Mouse (Mus musculus): ENCODE measurements around the gene Gm44790.
A peak's percentile ranks its signal among the peaks of the same experiment; 100 is the strongest.
"Not testable (repeated sequence)": the region's sequence is repeated elsewhere in the genome, so short reads cannot be mapped to it uniquely, and the experiment has no call there.

Gm44790 gene

DNA sequence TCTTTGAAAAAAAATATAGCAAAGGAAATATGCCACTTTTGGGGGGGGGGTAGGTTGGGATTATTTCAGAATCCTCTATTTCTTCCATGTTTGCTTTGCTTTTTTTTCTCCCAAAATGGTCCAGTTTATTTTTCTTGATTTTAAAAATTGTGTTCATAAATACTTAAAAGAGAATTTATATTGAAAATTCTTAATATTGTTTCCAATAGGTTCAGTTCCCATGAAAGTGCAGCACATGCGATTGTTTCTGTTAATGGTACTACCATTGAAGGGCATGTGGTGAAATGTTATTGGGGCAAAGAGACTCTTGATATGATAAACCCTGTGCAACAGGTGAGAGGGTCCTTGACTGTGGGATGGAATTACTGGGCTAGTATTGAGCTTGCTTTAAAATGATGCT lies at the start of gene Gm44790:
Gene Gm44790, plus strand, starts transcription at position 301 of the 400 bp plus-strand sequence.
- no peak for DNase-seq (ENCODE audit: low spot score)

DNA sequence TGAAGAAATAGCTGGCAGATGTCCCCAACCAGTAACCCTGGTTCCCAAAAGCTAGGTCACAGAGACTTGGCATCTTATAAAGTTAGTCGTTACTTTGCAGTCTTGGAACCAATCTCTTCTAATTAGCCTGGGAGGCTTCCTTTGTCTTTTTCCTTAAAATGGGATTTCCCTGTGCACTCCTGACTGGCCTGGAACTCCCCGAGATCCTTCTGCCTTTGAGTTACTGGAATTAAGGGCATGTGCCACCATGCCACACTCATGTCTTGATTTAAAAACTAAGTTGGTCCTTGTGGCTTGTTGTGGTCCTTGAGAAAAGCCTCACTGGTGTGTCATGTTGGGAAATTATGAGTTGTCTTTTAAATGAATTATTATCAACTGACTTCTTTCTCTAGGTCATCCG lies 48.1 kb upstream of the Gm44790 start:
- no peak for DNase-seq (ENCODE audit: low spot score)

DNA sequence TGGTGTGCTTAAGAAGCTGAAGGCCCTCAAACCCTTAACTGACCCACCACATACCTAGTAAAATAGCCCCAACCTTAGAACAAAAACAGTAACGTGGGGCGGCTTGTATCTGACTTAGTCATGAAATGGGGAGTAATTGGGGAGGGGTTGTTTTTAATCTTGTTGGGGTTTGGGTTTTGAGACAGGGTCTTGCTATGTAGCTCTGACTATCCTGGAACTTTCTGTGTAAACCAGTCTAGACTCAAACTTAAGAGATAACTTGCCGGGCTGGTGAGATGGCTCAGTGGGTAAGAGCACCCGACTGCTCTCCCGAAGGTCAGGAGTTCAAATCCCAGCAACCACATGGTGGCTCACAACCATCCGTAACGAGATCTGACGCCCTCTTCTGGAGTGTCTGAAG lies 46.3 kb upstream of the Gm44790 start:
- not testable (repeated sequence) for DNase-seq (ENCODE audit: low spot score)

DNA sequence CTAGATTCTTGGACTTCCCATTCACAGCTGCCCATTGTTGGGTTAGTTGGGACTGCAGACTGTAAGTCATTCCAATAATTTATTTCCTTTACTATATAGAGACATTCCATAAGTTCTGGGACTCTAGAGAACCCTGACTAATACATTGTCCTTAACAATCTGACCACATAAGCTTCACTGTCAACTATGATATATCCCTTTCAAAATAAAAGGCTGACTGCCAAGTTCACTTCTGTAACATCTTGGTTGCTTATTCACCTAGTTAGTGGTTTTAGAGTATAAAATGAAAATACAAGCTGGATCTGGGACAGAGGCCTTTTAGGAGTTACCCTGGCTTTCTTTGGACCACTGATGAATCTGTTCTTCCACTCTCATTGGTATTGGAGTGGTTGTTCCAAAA lies 43.9 kb upstream of the Gm44790 start:
- DNase-seq (ENCODE audit: low spot score), result no peak

DNA sequence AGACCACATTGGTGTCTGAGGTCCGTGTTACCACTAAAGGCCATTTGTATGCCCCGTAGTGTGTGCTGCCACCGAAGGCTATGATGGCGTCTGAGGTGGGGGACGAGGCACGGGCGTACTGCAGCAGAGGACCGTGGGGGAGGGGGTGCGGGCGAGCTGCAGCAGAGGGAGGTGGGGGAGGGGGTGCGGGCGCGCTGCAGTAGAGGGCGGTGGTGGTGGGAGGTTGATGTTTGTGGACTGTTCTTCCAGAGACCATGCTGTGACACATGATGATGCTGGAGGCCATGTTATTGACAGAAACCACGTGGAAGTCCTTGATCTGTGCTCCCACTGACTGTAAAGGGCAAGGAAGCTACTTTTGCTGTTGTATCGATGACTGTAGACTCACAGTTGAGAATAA lies 43.1 kb upstream of the Gm44790 start:
- no peak for DNase-seq (ENCODE audit: low spot score)

DNA sequence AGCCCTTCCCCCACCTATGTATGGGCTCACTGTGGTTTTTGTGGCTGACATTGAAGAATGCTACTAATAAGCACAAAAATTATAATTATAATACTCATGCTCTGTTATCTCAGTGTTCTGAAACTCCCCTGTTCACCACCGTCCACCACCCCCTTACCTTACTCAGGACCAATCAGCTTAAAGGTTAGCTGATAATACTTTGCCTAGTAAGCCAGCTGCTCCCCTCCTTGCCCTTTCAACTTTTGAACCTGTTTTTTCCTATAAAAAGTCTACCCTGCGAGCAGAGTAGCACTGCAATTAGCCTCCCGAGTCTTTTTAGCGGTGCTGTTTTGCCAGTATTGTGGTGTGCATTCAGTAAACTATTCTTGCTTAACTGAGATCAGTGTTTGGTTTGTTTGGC lies 41.8 kb upstream of the Gm44790 start:
- no peak for DNase-seq (ENCODE audit: low spot score)

DNA sequence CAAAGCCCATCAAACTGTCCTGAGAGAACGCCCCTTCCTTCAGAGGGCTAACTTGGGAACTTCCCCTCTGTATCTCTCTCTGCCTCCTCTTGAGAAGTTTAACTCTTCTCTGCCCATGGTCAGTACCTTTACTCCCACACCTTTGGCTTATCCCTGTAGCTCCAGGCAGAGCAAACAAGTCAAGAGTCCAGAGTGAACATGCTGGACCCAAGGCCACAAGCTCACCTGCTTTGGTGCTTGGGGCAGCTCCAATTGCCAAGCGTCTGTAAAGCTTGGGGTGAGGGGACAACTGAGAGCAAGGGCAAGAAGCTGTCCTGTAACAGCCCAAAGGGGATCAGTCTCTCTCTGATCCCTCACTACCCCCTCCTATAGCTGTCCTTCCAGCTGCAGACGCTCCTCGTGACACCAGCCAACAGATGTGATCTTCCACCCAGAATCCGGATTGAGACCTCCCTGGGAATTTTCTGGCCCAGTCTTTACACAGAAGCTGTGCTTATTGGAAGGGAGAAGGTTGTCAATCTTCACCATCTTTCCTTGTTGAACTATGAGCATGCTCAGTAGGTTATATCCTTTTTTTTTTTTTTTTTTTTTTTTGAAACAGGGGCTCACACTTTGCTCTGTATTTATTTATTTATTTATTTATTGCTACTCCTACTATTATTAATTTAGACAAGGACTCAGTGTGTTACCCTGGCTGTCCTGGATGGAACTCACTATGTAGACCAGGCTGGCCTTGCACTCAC lies 40.9 kb upstream of the Gm44790 start:
- DNase-seq (ENCODE audit: low spot score), result no peak

DNA sequence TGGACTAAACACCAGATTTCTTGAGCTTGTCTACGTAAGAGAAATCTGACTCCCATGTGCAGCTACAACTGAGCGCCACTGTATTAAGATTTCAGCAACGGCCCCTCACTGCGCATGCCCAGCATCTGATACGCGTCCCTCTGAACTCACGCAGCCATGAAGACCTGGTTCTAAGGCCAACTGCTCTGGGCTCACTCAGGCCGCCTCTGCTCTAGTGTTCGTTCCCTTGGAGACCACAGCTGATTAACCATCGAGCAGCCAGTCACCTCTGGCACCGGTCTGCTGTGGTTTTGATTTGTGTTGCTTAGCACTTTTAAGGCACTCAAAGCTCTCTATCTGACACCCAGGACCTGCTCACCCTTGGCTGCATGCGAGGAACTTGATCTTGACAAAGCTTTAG lies 39.1 kb upstream of the Gm44790 start:
- DNase-seq (ENCODE audit: low spot score), result no peak

DNA sequence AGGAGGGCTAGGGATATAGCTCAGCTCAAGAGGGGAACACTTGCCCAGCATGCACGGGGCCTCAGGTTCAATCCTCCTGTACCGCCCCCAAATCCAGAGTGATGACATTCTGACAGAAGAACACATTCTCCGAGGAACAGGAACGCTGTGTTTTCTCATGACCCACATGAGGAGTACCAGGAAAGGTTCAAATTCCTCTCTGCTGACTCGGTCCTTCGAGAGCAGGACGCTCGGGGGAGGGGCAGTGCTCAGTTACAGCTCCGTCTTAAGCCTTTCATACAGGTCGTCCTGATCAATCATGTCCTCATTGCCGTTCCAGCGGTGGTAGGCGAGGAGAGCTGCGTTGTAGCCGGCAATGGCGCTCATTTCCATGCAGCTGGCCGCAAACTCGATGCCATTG lies 38.0 kb upstream of the Gm44790 start:
- DNase-seq (ENCODE audit: low spot score), result no peak

DNA sequence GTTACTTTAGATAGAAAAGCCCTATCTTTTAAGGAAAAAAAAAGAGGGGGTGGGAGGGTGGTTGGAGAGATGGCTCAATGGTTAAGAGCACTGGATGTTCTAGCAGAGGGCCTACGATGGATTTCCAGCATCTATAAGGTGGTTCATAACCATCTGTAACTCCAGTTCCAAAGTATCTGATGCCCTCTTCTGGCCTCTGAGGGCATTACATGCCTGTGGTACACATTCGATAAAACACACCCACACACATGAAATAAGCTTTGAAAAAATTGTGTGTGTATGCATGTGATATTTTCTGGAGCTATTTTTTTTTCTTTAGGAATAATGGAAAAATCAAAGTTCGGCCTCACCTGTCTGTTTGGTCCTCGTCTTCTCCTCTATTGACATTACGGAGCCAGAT lies 35.1 kb upstream of the Gm44790 start:
- no peak for DNase-seq (ENCODE audit: low spot score)

DNA sequence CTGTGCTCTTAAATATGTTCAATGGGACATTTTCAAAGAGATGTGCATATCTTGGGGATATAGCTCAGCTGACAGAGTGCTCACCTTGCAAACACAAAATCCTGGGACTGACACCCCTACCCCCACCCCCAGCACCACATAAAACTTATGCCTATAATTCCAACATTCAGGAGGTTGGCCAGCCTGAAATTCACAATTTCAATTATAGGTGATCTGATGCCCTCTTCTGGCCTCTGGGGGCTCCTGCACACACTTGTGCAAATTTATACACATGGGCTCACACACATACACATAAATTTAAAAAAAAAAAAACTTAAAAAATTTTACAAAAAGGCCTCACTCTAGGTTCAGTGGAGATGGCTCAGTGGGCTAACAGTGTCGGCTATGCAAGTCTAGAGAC lies 33.3 kb upstream of the Gm44790 start:
- no peak for DNase-seq (ENCODE audit: low spot score)

DNA sequence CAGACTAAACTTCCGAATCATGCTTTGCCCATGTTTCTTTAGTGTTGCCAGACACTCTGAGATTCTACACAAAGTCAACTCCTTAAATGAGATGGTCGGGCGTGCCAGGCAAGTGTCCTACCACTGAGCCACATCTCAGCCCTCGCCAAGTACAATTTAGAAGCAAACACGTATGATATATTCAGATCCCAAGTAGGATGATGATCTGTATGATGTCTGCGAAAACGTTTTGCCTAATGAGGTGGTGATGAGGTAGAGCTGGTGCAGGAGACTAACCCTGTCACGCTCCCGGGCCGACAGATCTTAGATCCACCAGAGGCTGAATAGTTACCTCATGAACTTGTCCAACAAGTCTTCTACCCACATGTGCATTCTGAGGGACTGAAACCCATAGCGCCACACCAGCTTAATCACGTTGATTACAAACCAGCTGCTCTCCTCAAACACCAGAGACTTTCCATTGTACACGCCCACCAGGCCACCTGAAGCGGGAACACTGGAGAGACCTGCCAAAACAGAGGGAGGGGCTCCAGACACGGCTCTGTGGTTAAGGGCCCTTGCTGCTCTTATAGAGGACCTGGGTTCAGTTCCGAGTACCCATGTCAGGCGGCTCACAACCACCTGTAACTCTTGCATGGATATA lies 32.3 kb upstream of the Gm44790 start:
- DNase-seq (ENCODE audit: low spot score), result no peak

DNA sequence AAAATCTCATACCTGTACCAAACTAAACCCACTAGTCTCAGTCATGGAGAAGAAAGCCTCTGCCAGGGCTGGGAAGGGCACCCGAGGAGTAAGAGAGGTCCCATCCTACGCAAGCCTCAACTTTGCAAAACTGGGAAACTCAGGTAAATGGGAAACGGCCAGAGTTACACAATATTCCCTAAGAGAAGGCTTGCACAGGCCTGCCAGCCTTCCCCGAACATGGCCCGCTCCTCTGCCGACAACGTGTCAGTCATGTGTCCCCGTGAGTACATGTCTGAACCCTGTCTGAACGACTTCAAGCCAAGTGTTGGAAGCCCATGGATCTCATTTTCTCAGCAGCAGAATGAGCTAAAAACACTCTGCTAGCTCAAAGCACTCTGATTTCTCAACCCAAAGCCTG lies 31.4 kb upstream of the Gm44790 start:
- DNase-seq (ENCODE audit: low spot score), result no peak

DNA sequence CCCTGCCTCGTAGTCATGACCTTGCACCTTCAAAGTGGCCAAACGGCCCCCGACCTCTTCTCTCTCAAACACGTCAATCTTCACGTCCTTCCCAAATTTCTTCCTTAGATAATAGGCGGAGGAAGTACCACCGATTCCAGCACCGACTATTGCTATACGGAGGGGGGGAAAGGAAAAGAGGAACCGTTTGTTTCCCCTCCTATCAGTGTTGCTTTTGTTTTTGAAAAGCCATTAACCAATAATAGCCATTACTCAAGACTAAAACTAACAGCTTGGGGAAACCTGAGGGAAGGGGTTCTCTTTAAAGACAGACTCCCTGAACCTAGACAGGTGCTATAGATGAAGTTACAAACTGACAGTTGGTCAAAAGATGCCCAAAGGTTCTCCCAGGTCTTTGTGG lies 30.5 kb upstream of the Gm44790 start:
- DNase-seq (ENCODE audit: low spot score), result no peak

DNA sequence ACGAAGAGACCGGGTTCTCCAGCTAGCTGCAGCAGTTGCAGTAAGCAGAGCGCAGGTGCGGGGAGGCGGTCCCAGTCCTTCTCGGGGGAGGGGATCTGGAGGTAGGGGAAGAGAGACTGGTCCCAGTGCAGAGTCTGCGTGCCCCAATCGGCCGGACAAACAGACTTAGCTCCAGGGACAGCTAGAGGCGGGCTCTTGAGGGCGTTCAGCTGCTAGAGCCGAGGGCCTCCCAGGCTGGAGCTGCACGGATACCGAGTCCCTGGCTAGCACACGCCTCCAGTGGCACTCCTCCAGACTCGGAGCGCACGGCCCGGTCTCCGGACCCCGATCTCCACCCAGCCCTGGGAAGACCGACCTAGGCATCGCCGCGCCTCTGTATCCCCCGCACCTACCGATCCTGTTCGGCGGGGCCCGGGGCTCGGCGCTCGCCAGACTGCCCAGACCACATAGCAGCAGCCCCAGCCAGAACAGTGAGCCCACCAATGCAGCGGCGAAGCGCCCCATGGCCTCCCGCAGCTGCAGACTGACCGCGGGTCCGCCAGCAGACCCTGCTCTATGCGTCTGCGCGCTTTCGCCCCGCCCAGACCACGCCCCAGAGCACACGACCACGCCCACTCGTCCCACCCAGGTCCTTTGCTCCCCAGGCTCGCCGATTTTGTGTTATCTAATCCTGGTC lies 29.7 kb upstream of the Gm44790 start, which contains the start of gene Pcyox1:
Gene Pcyox1, minus strand, starts transcription at position 574 of the 676 bp plus-strand sequence.
- DNase-seq (ENCODE audit: low spot score), result peak; percentile 88

DNA sequence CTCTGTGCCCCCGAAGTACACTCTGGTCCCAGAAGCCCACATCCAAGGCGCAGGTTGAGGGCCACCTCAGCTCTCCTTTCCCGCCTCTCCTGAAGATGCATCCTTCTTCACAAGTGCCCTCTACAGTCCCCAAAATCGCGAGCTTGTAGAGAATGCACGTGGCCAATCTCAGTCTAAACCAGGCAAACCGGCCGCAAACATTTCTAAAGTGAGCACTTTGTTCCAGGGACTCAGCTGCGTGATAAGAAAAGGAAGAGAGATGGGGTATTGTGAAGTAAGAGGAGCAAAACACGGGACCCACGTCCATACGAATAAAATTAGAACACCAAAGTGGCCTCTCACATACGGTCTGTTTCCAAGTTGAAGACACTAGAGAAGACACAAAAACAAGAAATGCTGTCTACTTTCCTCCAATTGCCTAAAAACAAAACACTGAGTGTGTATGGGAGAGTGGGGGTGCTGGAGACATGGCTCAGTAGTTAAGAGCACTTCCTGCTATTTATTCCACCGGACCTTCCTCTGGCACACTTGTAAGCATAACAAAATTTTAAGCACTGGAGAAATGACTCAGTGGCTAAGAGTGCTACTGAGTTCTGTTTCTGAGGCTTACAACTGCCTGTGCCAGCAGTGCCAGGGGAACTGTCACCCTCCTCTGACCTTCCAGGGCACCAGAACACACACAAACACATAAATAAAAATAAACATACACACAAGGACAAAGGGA lies 29.0 kb upstream of the Gm44790 start:
- DNase-seq (ENCODE audit: low spot score), result no peak

DNA sequence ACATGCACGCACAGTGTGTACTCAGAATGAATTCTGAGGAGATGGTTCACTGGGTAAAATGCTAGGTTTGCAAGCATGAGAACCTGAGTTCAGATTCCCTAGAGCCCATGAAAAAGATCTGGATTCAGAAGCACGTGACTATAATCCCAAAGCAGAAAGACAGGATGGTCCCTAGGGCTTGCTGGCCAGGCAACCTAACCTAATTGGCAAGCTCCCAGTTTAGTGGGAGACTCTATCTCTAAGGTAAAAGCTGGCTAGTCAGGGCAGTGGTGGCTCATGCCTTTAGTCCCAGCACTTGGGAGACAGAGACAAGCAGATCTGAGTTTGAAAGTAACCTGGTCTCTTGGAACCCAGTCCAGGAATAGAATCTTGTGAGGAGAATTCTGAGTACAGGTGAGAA lies 27.5 kb upstream of the Gm44790 start:
- DNase-seq (ENCODE audit: low spot score), result no peak

DNA sequence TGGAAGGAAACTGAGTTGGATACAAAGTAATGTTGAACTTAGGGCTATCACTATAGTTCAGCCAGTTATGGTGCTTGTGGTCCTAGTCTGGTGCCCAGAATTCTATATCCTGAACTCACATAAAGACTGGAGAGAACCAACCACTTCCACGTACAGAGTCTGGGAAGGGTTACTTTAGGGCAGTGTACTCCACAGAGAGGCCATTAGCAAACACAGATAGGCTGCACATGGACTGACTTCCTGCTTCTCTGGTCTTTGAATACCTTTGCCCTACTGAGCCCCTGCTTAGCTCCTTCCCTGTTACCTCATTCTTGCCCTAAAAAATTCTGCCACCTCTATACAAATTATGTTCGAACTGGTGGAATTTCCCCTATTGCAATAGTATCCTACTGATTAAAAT lies 26.5 kb upstream of the Gm44790 start:
- DNase-seq (ENCODE audit: low spot score), result no peak

DNA sequence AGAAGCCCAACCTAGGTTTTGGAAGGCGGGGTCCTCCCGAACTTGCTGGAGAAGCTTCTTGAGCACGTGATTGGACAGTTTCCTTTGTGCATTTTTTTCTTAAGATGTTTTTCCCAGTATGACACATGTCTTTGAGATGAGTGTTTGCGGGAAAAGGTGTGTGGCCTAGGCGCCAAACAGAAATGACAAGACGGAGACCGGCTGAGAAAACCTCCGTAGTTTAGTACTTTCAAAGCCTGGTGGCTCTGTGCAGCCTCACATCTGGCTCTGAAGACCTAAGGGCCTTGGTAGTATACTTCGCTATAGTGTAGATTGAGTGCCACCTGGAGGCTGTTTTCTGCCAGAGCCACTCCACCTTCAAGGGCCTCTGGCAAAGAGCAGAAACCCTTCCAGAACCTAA lies 25.5 kb upstream of the Gm44790 start:
- peak; percentile 71 for DNase-seq (ENCODE audit: low spot score)

DNA sequence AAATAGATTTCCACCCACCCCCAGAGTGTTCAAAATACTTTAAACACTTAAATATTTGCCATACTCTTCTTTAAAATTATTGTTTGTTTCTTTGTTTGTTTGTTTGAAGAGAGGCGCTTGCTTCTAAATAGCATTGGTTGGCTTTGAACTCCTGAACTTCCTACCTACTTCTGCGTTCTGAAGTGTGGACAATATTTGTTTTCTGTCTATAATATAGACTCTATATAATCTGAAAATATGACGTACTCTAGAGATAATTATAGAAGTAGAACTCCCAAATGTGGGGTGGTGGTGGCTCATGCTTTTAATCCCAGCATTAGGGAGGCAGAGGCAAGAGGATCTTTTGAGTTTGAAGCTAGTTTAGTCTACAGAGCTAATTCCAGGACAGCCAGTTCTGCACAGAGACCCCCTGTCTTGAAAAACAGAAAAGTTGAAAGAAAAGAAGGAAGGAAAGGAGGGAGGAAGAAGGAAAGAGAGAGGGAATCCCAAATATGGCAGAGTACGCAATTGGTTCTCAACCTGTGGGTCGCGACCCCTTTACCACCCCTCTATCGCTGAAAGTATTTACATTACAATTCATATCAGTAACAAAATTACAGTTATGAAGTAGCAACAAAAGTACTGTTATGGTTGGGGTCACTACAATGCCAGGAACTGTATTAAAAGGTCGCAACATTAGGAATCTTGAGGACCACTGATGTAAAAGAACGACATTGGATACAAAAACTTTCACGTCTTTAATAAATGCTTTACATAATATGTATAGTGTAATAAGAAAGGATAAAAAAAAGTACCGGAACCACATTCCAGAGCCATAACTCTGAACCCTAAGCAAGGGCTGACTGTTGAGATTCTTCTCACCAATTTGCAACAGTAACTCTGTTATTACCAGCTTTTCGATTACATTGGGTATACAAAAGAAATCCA lies 23.5 kb upstream of the Gm44790 start:
- DNase-seq (ENCODE audit: low spot score), result no peak

DNA sequence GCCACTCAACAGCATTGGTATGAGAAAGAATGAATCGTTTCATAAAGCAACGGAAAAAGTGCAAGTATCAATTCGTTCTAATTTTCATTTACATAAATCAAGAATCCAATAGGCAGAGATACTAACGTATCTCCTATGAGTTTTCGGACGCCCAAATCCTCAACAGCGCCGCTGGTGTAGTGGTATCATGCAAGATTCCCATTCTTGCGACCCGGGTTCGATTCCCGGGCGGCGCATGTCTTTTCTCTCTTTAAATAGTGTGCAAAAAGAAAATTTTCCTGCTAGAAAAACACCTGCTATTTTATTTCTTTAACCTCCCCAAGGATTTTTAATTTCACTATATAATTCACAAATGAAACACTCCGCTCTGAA lies 22.7 kb upstream of the Gm44790 start:
- DNase-seq (ENCODE audit: low spot score), result peak; percentile 95
